Mouse (Mus musculus) MEL (cell line): Measurements from ENCODE around the gene Tmem219. TPM values are rescaled to one million over a fixed set of nuclear protein-coding genes. Genes with fewer than 3 reads are reported as not detected.

Experiments
- DNase-seq: peaks from one replicate; pipeline ENCODE4 v3.0.0; 2011; ENCODE audit warnings: low read depth, low spot score
- H3K27ac ChIP-seq: 2 replicates; pipeline ENCODE4 v1.5.1; 2012; ENCODE audit warnings: low read depth, mild to moderate bottlenecking, control low read depth, low read length, moderate library complexity; ENCODE audit not compliant: control insufficient read depth
- H3K27me3 ChIP-seq, 2 experiments: fragments of 150-350 bp in 1 of 2; sonication (generic) in 1 of 2; 2 replicates each; pipeline ENCODE4 v1.6.1; 2012; ENCODE audit warnings: low read length in 2 of 2, mild to moderate bottlenecking in 2 of 2, improper control_type of control experiment in 1 of 2, moderate library complexity in 1 of 2; ENCODE audit not compliant: insufficient read depth in 2 of 2, control insufficient read depth in 1 of 2
- H3K36me3 ChIP-seq, 2 experiments: 2 replicates each; pipeline ENCODE4 v1.6.1; 2012 to 2014; ENCODE audit warnings: low read length in 2 of 2, improper control_type of control experiment in 1 of 2, inconsistent platforms in 1 of 2, mild to moderate bottlenecking in 1 of 2; ENCODE audit not compliant: insufficient read depth in 2 of 2, control insufficient read depth in 1 of 2
- H3K4me1 ChIP-seq, 2 experiments: fragments of 150-350 bp in 1 of 2; sonication (generic) in 1 of 2; 2 replicates each; pipeline ENCODE4 v1.6.1; 2012; ENCODE audit warnings: low read length in 2 of 2, improper control_type of control experiment in 1 of 2, mild to moderate bottlenecking in 1 of 2; ENCODE audit not compliant: insufficient read depth in 2 of 2, control insufficient read depth in 1 of 2
- H3K4me3 ChIP-seq, 2 experiments: fragments of 150-350 bp in 1 of 2; sonication (generic) in 1 of 2; 2 replicates each; pipeline ENCODE4 v1.5.1; 2012; ENCODE audit warnings: low read depth in 2 of 2, low read length in 2 of 2, mild to moderate bottlenecking in 2 of 2, moderate library complexity in 2 of 2, control low read depth in 1 of 2, improper control_type of control experiment in 1 of 2; ENCODE audit not compliant: control insufficient read depth in 1 of 2, insufficient read depth in 1 of 2
- H3K79me2 ChIP-seq: 2 replicates; pipeline ENCODE4 v1.6.1; 2012; ENCODE audit warnings: mild to moderate bottlenecking, low read length, moderate library complexity; ENCODE audit not compliant: control insufficient read depth, poor library complexity, insufficient read depth
- H3K9ac ChIP-seq: 2 replicates; pipeline ENCODE4 v1.6.1; 2012; ENCODE audit warnings: low read depth, mild to moderate bottlenecking, control low read depth, low read length, moderate library complexity; ENCODE audit not compliant: control insufficient read depth, poor library complexity, severe bottlenecking
- H3K9me3 ChIP-seq: fragments of 150-350 bp; sonication (generic); replicated peaks from 2 replicates; pipeline ENCODE4 v1.6.1; 2012; ENCODE audit warnings: mild to moderate bottlenecking, low read length, improper control_type of control experiment, moderate library complexity; ENCODE audit not compliant: insufficient read depth
- BHLHE40 ChIP-seq: IDR thresholded peaks from 2 replicates; pipeline ENCODE4 v1.6.1; 2012; ENCODE audit warnings: low read depth, mild to moderate bottlenecking, inconsistent platforms, low read length, improper control_type of control experiment, borderline replicate concordance
- CHD1 ChIP-seq: IDR thresholded peaks from 2 replicates; pipeline ENCODE4 v1.6.1; 2012; ENCODE audit warnings: low read depth, mild to moderate bottlenecking, inconsistent platforms, low read length, improper control_type of control experiment
- CHD2 ChIP-seq: IDR thresholded peaks from 2 replicates; pipeline ENCODE4 v1.6.1; 2011; ENCODE audit warnings: low read length, improper control_type of control experiment
- CTCF ChIP-seq, 3 experiments: IDR thresholded peaks in 2 of 3; conservative IDR thresholded peaks in 1 of 3; 2 replicates each; pipeline ENCODE4 v1.5.1; 2011 to 2012; ENCODE audit warnings: low read length in 3 of 3, low read depth in 2 of 3, mild to moderate bottlenecking in 2 of 3, improper control_type of control experiment in 1 of 3, inconsistent platforms in 1 of 3, mixed read lengths in 1 of 3, moderate library complexity in 1 of 3; ENCODE audit not compliant: control insufficient read depth in 1 of 3, insufficient read depth in 1 of 3, poor library complexity in 1 of 3, severe bottlenecking in 1 of 3
- E2F4 ChIP-seq: IDR thresholded peaks from 2 replicates; pipeline ENCODE4 v1.6.1; 2011; ENCODE audit warnings: low read depth, low read length, improper control_type of control experiment, borderline replicate concordance
- EP300 ChIP-seq, 2 experiments: IDR thresholded peaks; 2 replicates each; pipeline ENCODE4 v1.6.1; 2011; ENCODE audit warnings: improper control_type of control experiment in 2 of 2, low read length in 2 of 2, low read depth in 1 of 2, mild to moderate bottlenecking in 1 of 2
- ETS1 ChIP-seq: IDR thresholded peaks from 2 replicates; pipeline ENCODE4 v1.6.1; 2012; ENCODE audit warnings: low read depth, mild to moderate bottlenecking, inconsistent platforms, low read length, improper control_type of control experiment, moderate library complexity
- GABPA ChIP-seq: IDR thresholded peaks from 2 replicates; pipeline ENCODE4 v1.6.1; 2012; ENCODE audit warnings: low read depth, mild to moderate bottlenecking, inconsistent platforms, low read length, improper control_type of control experiment, moderate library complexity
- GATA1 ChIP-seq: IDR thresholded peaks from 2 replicates; pipeline ENCODE4 v1.6.1; 2011; ENCODE audit warnings: low read depth, low read length, improper control_type of control experiment
- HCFC1 ChIP-seq: IDR thresholded peaks from 2 replicates; pipeline ENCODE4 v1.6.1; 2012; ENCODE audit warnings: low read depth, mild to moderate bottlenecking, inconsistent platforms, low read length, improper control_type of control experiment, moderate library complexity
- JUND ChIP-seq: IDR thresholded peaks from 2 replicates; pipeline ENCODE4 v1.6.1; 2011; ENCODE audit warnings: low read depth, mild to moderate bottlenecking, improper control_type of control experiment, low read length
- KAT2A ChIP-seq: conservative IDR thresholded peaks from 2 replicates; pipeline ENCODE4 v1.6.1; 2012; ENCODE audit warnings: low read depth, low read length, improper control_type of control experiment, inconsistent platforms
- MAX ChIP-seq: IDR thresholded peaks from 2 replicates; pipeline ENCODE4 v1.6.1; 2011; ENCODE audit warnings: low read length, improper control_type of control experiment
- MAZ ChIP-seq: IDR thresholded peaks from 2 replicates; pipeline ENCODE4 v1.6.1; 2012; ENCODE audit warnings: low read depth, mild to moderate bottlenecking, inconsistent platforms, low read length, improper control_type of control experiment
- MEF2A ChIP-seq: IDR thresholded peaks from 2 replicates; pipeline ENCODE4 v1.6.1; 2014; ENCODE audit warnings: low read depth, mild to moderate bottlenecking, inconsistent platforms, low read length, improper control_type of control experiment; ENCODE audit not compliant: poor library complexity, insufficient replicate concordance, severe bottlenecking; ENCODE audit errors: extremely low read depth
- MXI1 ChIP-seq: IDR thresholded peaks from 2 replicates; pipeline ENCODE4 v1.6.1; 2011; ENCODE audit warnings: mild to moderate bottlenecking, low read depth, low read length, improper control_type of control experiment
- MYB ChIP-seq: IDR thresholded peaks from 2 replicates; pipeline ENCODE4 v1.6.1; 2011; ENCODE audit warnings: mild to moderate bottlenecking, low read depth, low read length, improper control_type of control experiment
- MYC ChIP-seq: IDR thresholded peaks from 2 replicates; pipeline ENCODE4 v1.6.1; 2011; ENCODE audit warnings: low read depth, mild to moderate bottlenecking, low read length, improper control_type of control experiment, moderate library complexity
- NELFE ChIP-seq: IDR thresholded peaks from 2 replicates; pipeline ENCODE4 v1.6.1; 2011; ENCODE audit warnings: low read depth, low read length, improper control_type of control experiment
- NRF1 ChIP-seq: IDR thresholded peaks from 2 replicates; pipeline ENCODE4 v1.6.1; 2014; ENCODE audit warnings: low read depth, mild to moderate bottlenecking, inconsistent platforms, low read length, improper control_type of control experiment, moderate library complexity; ENCODE audit not compliant: poor library complexity, insufficient read depth, severe bottlenecking
- POLR2A ChIP-seq, 2 experiments: IDR thresholded peaks; 2 replicates each; pipeline ENCODE4 v1.6.1; 2011 to 2012; ENCODE audit warnings: low read length in 2 of 2, mild to moderate bottlenecking in 2 of 2, control low read depth in 1 of 2, improper control_type of control experiment in 1 of 2, low read depth in 1 of 2, moderate library complexity in 1 of 2; ENCODE audit not compliant: control insufficient read depth in 1 of 2, insufficient read depth in 1 of 2, poor library complexity in 1 of 2
- POLR2AphosphoS2 ChIP-seq: IDR thresholded peaks from 2 replicates; pipeline ENCODE4 v1.6.1; 2011; ENCODE audit warnings: low read length, improper control_type of control experiment
- POLR2AphosphoS5 ChIP-seq: IDR thresholded peaks from 2 replicates; pipeline ENCODE4 v1.6.1; 2012; ENCODE audit warnings: low read depth, borderline replicate concordance, mild to moderate bottlenecking, inconsistent platforms, low read length, moderate library complexity, mixed read lengths
- RAD21 ChIP-seq: IDR thresholded peaks from 2 replicates; pipeline ENCODE4 v1.6.1; 2011; ENCODE audit warnings: mild to moderate bottlenecking, low read depth, low read length, improper control_type of control experiment
- RCOR1 ChIP-seq: IDR thresholded peaks from 2 replicates; pipeline ENCODE4 v1.6.1; 2012; ENCODE audit warnings: low read depth, mild to moderate bottlenecking, inconsistent platforms, low read length, improper control_type of control experiment
- SIN3A ChIP-seq: IDR thresholded peaks from 2 replicates; pipeline ENCODE4 v1.6.1; 2012; ENCODE audit warnings: low read length, improper control_type of control experiment, inconsistent platforms
- SMC3 ChIP-seq: IDR thresholded peaks from 2 replicates; pipeline ENCODE4 v1.6.1; 2011; ENCODE audit warnings: low read depth, low read length, improper control_type of control experiment
- TAL1 ChIP-seq: IDR thresholded peaks from 2 replicates; pipeline ENCODE4 v1.6.1; 2012; ENCODE audit warnings: mild to moderate bottlenecking, inconsistent platforms, low read length, moderate library complexity, mixed read lengths
- TBP ChIP-seq: IDR thresholded peaks from 2 replicates; pipeline ENCODE4 v1.8.0; 2011; ENCODE audit warnings: low read depth, low read length, improper control_type of control experiment
- TCF12 ChIP-seq: IDR thresholded peaks from 2 replicates; pipeline ENCODE4 v1.6.1; 2014; ENCODE audit warnings: low read depth, mild to moderate bottlenecking, inconsistent platforms, low read length, improper control_type of control experiment, moderate library complexity
- UBTF ChIP-seq: IDR thresholded peaks from 2 replicates; pipeline ENCODE4 v1.6.1; 2012; ENCODE audit warnings: low read depth, mild to moderate bottlenecking, inconsistent platforms, low read length, improper control_type of control experiment, moderate library complexity, borderline replicate concordance; ENCODE audit not compliant: insufficient read depth
- USF1 ChIP-seq: IDR thresholded peaks from 2 replicates; pipeline ENCODE4 v1.6.1; 2014; ENCODE audit warnings: low read depth, mild to moderate bottlenecking, inconsistent platforms, low read length, improper control_type of control experiment, moderate library complexity
- USF2 ChIP-seq, 2 experiments: IDR thresholded peaks; 2 replicates each; pipeline ENCODE4 v1.6.1; 2011 to 2012; ENCODE audit warnings: improper control_type of control experiment in 2 of 2, low read length in 2 of 2, borderline replicate concordance in 1 of 2, inconsistent platforms in 1 of 2, low read depth in 1 of 2, mild to moderate bottlenecking in 1 of 2; ENCODE audit not compliant: insufficient read depth in 1 of 2
- ZC3H11A ChIP-seq: IDR thresholded peaks from 2 replicates; pipeline ENCODE4 v1.6.1; 2012; ENCODE audit warnings: low read depth, mild to moderate bottlenecking, inconsistent platforms, low read length, improper control_type of control experiment
- ZMIZ1 ChIP-seq: IDR thresholded peaks from 2 replicates; pipeline ENCODE4 v1.6.1; 2012; ENCODE audit warnings: low read depth, mild to moderate bottlenecking, inconsistent platforms, low read length, improper control_type of control experiment, moderate library complexity
- ZNF384 ChIP-seq: IDR thresholded peaks from 2 replicates; pipeline ENCODE4 v1.6.1; 2012; ENCODE audit warnings: low read depth, mild to moderate bottlenecking, inconsistent platforms, low read length, improper control_type of control experiment
- polyA plus RNA-seq, 2 experiments: library from polyadenylated mRNA; stranded (reverse) in 1 of 2; unstranded in 1 of 2; fragments of >175 nt in 1 of 2; fragments of >200 nt in 1 of 2; gene quantifications; 2 replicates each; pipeline versions ENCODE4 v1.2.1 to v1.2.4; 2012; ENCODE audit warnings: low replicate concordance in 2 of 2, low read depth in 1 of 2; ENCODE audit not compliant: insufficient read length in 2 of 2, insufficient read depth in 1 of 2, missing spikeins in 1 of 2
- total RNA-seq: library from RNA; depleted of rRNA; stranded (reverse); fragments of 300-350 nt; gene quantifications from 2 replicates; pipeline ENCODE4 v1.2.3, GENCODE M21; 2012

Gene Tmem219
- total and polyA plus RNA-seq, 3 experiments, result 18.0 to 34.5 TPM; not detected in 1

DNA sequence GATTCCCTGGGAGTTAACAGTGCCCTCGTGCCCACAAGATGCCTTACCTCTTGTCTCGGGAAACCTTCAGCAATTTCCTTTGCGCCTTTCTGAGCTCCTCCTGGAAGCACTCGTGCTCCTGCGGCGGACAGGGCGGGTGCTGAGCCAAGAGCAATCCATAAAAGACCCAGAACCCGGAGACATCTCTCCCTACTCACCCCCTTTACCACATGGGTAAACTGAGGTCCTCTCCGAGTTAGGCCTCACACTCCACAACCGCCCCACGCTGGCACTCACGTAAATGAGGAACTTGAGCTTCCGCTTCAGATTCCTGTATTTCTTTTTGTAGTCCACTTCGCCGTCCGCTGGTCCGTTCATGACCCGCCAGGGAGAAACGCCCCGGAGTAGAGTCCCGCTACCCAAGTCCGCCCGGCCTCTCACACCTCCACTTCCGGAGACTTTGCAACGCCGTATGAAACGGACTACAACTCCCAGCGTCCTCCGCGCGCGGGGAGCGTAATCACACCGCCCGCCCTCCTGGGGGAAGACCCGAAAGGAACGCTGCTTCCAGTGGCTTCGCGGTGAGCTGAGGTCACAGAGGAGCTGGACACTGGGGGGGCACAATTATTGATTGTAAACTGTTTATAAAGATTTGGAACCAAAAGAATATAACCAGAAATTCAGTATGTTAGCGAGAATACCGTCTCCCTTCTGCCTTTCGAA, 61.1 kb downstream of the Tmem219 start, which contains the start of gene Hirip3:
Hirip3 (plus strand) TSS at position 544 of the 702 bp plus-strand sequence.
- H3K27ac ChIP-seq, result peak within 1 kb of the TSS; percentile 92
- H3K9me3 ChIP-seq, result no peaks in the 10 kb centered on the region
- H3K4me1 ChIP-seq, result peaks cover 2 to 19% of the 10 kb centered on the region in 2 experiments; a peak in 3 of 4 replicates
- peaks cover 26% of the 10 kb centered on the region for H3K79me2 ChIP-seq
- H3K9ac ChIP-seq, result peak within 1 kb of the TSS; percentile 89
- no peaks in the 10 kb centered on the region for H3K27me3 ChIP-seq
- H3K36me3 ChIP-seq, result peaks cover 1 to 22% of the 10 kb centered on the region in 2 experiments
- peak within 1 kb of the TSS; percentile 53 to 83 for H3K4me3 ChIP-seq
- peak; percentile 96 for DNase-seq
- TF ChIP-seq ZMIZ1, result peak; percentile 43; the same call in 1 of the 2 replicates
- TF ChIP-seq MXI1, result no peak; the same call in none of the 2 replicates
- TF ChIP-seq MAZ, result peak; percentile 90
- TF ChIP-seq KAT2A, result peak; percentile 74; the same call in 1 of the 2 replicates
- TF ChIP-seq POLR2A (IDR thresholded peaks at IDR 0.05; ENCODE audit: control insufficient read depth in 1 of 2, insufficient read depth in 1 of 2, low read depth in 1 of 2, low read length in 2 of 2, poor library complexity in 1 of 2), result peak; percentile 47 to 84
- TF ChIP-seq RCOR1, result 0 out of 2 replicates have a peak, but pooled peaks have one; percentile 7
- TF ChIP-seq ZC3H11A, result no peak
- peak; percentile 97 for TF ChIP-seq HCFC1
- TF ChIP-seq TCF12, result peak; percentile 64; the same call in 1 of the 2 replicates
- TF ChIP-seq CHD2, result no peak
- no peak for TF ChIP-seq GATA1
- TF ChIP-seq NELFE, result peak; percentile 89
- TF ChIP-seq POLR2AphosphoS2, result peak; percentile 88; the same call in 1 of the 2 replicates
- no peak; the same call in none of the 2 replicates for TF ChIP-seq MAX
- TF ChIP-seq JUND, result no peak
- TF ChIP-seq MEF2A, result no peak
- TF ChIP-seq SMC3, result no peak
- TF ChIP-seq UBTF, result no peak
- TF ChIP-seq SIN3A, result peak; percentile 72
- no peak; the same call in 1 of the 2 replicates for TF ChIP-seq NRF1
- no peak for TF ChIP-seq GABPA
- no peak for TF ChIP-seq CTCF (IDR thresholded peaks at IDR 0.05 in 2 of 3, conservative IDR thresholded peaks at IDR 0.05 in 1 of 3; ENCODE audit: control insufficient read depth in 1 of 3, insufficient read depth in 1 of 3, low read depth in 2 of 3, low read length in 3 of 3, poor library complexity in 1 of 3, severe bottlenecking in 1 of 3)
- TF ChIP-seq USF2 (IDR thresholded peaks at IDR 0.05; ENCODE audit: borderline replicate concordance in 1 of 2, insufficient read depth in 1 of 2, low read depth in 1 of 2, low read length in 2 of 2), result no peak
- TF ChIP-seq MYB, result no peak
- TF ChIP-seq POLR2AphosphoS5, result no peak
- TF ChIP-seq TBP, result no peak
- no peak for TF ChIP-seq CHD1
- no peak for TF ChIP-seq E2F4
- peak; percentile 83 for TF ChIP-seq MYC
- TF ChIP-seq USF1, result no peak
- no peak for TF ChIP-seq EP300 (IDR thresholded peaks at IDR 0.05; ENCODE audit: low read depth in 1 of 2, low read length in 2 of 2)
- TF ChIP-seq ZNF384, result no peak
- TF ChIP-seq BHLHE40, result no peak
- TF ChIP-seq RAD21, result no peak
- peak; percentile 37 for TF ChIP-seq ETS1
- TF ChIP-seq TAL1, result no peak
